Mouse (Mus musculus): ENCODE measurements around the gene Serpina3k. TPM values are rescaled to one million over a fixed set of nuclear protein-coding genes. Genes with fewer than 3 reads are reported as not detected.
"Not testable (repeated sequence)": the region's sequence is repeated elsewhere in the genome, so short reads cannot be mapped to it uniquely, and the experiment has no call there.

Serpina3k gene
- total and polyA plus RNA-seq, 2 experiments from 2014 or later = 0.05 TPM; not detected in 1

DNA sequence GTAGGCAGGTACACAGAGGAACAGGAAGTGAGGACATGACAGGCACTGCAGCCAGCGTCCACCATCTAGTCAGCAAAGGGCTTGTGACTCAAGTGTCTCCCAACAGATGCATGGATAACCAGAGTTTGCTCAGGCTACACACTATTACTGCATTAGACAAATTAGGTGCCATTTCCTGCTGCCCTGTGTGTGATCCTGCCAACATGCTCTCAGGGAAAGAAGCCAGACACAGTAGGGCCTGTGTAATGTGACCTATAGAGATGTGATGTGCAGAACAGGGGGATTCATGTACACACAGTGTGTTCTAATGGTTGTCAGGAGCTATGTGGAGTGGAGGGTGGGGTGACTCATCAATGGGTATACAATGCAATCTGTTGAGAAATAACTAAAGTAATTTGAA is 15.8 kb upstream of the Serpina3k start:
- H3K4me1 ChIP-seq (ENCODE audit: control insufficient read depth, insufficient read depth) = no peaks in the 10 kb centered on the region
- no peak overlapping the region for H3K4me2 ChIP-seq (ENCODE audit: low read depth, low read length)
- H3K9ac ChIP-seq (replicated peaks; ENCODE audit: low read depth, low read length) = no peak overlapping the region
- H3K27ac ChIP-seq (ENCODE audit: low read depth) = no peak overlapping the region
- 70% methylated on average over 1 of the region's 1 CpGs for WGBS
- no peaks in the 10 kb centered on the region for H3K9me3 ChIP-seq (replicated peaks; ENCODE audit: control insufficient read depth, low read length)
- no peaks in the 10 kb centered on the region for H3K27me3 ChIP-seq (ENCODE audit: control insufficient read depth, insufficient read depth, low read length)
- DNase-seq (ENCODE audit: low spot score) = no peak
- TF ChIP-seq EP300 (IDR thresholded peaks at IDR 0.05; ENCODE audit: low read depth) (no peak), CTCF (IDR thresholded peaks at IDR 0.05; ENCODE audit: low read depth) (no peak)
- no peak overlapping the region for H3K4me3 ChIP-seq (ENCODE audit: low read depth, low read length)
- H3K36me3 ChIP-seq (replicated peaks; ENCODE audit: control insufficient read depth, insufficient read depth, low read length) = no peaks in the 10 kb centered on the region
- ATAC-seq (ENCODE audit: insufficient read depth, low read depth) = no peak

DNA sequence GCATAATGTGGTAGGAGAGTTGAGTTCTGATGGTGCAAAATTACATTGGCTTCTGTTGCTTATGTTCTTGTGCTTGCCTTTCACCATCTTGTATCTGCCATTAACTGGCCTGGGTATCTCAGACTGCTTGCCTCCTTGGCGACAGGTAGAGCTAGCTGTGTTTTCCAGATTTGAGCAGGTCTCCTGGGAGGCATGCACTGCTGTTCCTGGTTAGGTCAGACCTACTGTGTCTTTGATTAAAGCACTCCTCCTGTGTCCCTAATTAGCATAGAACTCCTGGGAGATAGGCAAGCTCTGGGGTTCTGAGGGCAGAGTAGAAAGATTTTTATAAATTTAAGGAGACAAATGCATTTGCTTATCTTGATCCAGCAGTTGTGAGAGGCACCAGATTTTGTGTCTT is 6.6 kb upstream of the Serpina3k start:
- TF ChIP-seq EP300 (IDR thresholded peaks at IDR 0.05; ENCODE audit: low read depth) = no peak
- TF ChIP-seq CTCF (IDR thresholded peaks at IDR 0.05; ENCODE audit: low read depth) = no peak
- WGBS = 30% methylated on average over 1 of the region's 1 CpGs
- no peaks in the 10 kb centered on the region for H3K27me3 ChIP-seq (ENCODE audit: control insufficient read depth, insufficient read depth, low read length)

GRCm38 (mm10) chr12:104336873-104337272 is 1.4 kb upstream of the Serpina3k start:
- not testable (repeated sequence) for H3K9me3 ChIP-seq (replicated peaks; ENCODE audit: control insufficient read depth, low read length); H3K4me3 ChIP-seq (ENCODE audit: low read depth, low read length); ATAC-seq (ENCODE audit: insufficient read depth, low read depth); DNase-seq (ENCODE audit: low spot score); H3K4me2 ChIP-seq (ENCODE audit: low read depth, low read length); H3K27me3 ChIP-seq (ENCODE audit: control insufficient read depth, insufficient read depth, low read length); H3K9ac ChIP-seq (replicated peaks; ENCODE audit: low read depth, low read length); H3K4me1 ChIP-seq (ENCODE audit: control insufficient read depth, insufficient read depth); H3K36me3 ChIP-seq (replicated peaks; ENCODE audit: control insufficient read depth, insufficient read depth, low read length); H3K27ac ChIP-seq (ENCODE audit: low read depth)

More for the DNA sequence above, 6.6 kb upstream of the Serpina3k start:
- Histone ChIP-seq H3K9me3 (replicated peaks; ENCODE audit: control insufficient read depth, low read length) (no peaks in the 10 kb centered on the region; the same call in 1 of the 2 replicates), H3K4me2 (ENCODE audit: low read depth, low read length) (no peak overlapping the region), H3K4me1 (ENCODE audit: control insufficient read depth, insufficient read depth) (no peaks in the 10 kb centered on the region), H3K9ac (replicated peaks; ENCODE audit: low read depth, low read length) (no peak overlapping the region), H3K36me3 (replicated peaks; ENCODE audit: control insufficient read depth, insufficient read depth, low read length) (no peaks in the 10 kb centered on the region), H3K4me3 (ENCODE audit: low read depth, low read length) (no peak overlapping the region), H3K27ac (ENCODE audit: low read depth) (no peak overlapping the region)
- ATAC-seq (ENCODE audit: insufficient read depth, low read depth) (no peak), DNase-seq (ENCODE audit: low spot score) (no peak)

- TF ChIP-seq EP300 (IDR thresholded peaks at IDR 0.05; ENCODE audit: low read depth) = no peak
- no peak for TF ChIP-seq CTCF (IDR thresholded peaks at IDR 0.05; ENCODE audit: low read depth)
- Histone ChIP-seq H3K27me3 (ENCODE audit: control insufficient read depth, insufficient read depth, low read length) (no peaks in the 10 kb centered on the region), H3K4me2 (ENCODE audit: low read depth, low read length) (no peak overlapping the region), H3K9ac (replicated peaks; ENCODE audit: low read depth, low read length) (no peak overlapping the region), H3K4me3 (ENCODE audit: low read depth, low read length) (no peak overlapping the region), H3K9me3 (replicated peaks; ENCODE audit: control insufficient read depth, low read length) (no peaks in the 10 kb centered on the region), H3K27ac (ENCODE audit: low read depth) (no peak overlapping the region), H3K4me1 (ENCODE audit: control insufficient read depth, insufficient read depth) (no peaks in the 10 kb centered on the region), H3K36me3 (replicated peaks; ENCODE audit: control insufficient read depth, insufficient read depth, low read length) (no peaks in the 10 kb centered on the region)
- ATAC-seq (ENCODE audit: insufficient read depth, low read depth) (no peak), DNase-seq (ENCODE audit: low spot score) (no peak)
- 89% methylated on average over 3 of the region's 3 CpGs for WGBS
Measured at GRCm38 (mm10) chr12:104338705-104339104, 419 bp downstream of the Serpina3k start.

GRCm38 (mm10) chr12:104342489-104342888 is 4.2 kb downstream of the Serpina3k start:
- not testable (repeated sequence) for DNase-seq (ENCODE audit: low spot score); H3K4me3 ChIP-seq (ENCODE audit: low read depth, low read length); H3K4me1 ChIP-seq (ENCODE audit: control insufficient read depth, insufficient read depth); H3K27me3 ChIP-seq (ENCODE audit: control insufficient read depth, insufficient read depth, low read length); ATAC-seq (ENCODE audit: insufficient read depth, low read depth); H3K27ac ChIP-seq (ENCODE audit: low read depth); H3K4me2 ChIP-seq (ENCODE audit: low read depth, low read length); H3K9me3 ChIP-seq (replicated peaks; ENCODE audit: control insufficient read depth, low read length); H3K36me3 ChIP-seq (replicated peaks; ENCODE audit: control insufficient read depth, insufficient read depth, low read length); H3K9ac ChIP-seq (replicated peaks; ENCODE audit: low read depth, low read length)

DNA sequence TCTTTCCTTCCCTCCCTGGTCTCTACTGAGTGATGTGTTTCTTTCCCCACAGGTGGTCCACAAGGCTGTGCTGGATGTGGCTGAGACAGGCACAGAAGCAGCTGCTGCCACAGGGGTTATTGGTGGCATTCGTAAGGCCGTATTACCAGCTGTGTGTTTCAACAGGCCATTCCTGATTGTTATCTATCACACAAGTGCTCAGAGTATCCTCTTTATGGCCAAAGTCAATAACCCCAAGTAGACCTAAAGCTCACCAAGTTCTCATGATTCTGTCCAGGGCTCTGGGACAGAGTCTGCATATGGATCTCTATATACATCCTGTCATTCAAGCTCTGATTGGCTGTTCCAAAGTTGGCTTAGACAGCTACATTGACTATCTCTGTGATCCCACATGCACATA is 6.9 kb downstream of the Serpina3k start:
- Histone ChIP-seq H3K4me3 (ENCODE audit: low read depth, low read length) (no peak overlapping the region), H3K9ac (replicated peaks; ENCODE audit: low read depth, low read length) (no peak overlapping the region), H3K27me3 (ENCODE audit: control insufficient read depth, insufficient read depth, low read length) (no peaks in the 10 kb centered on the region), H3K4me2 (ENCODE audit: low read depth, low read length) (no peak overlapping the region), H3K9me3 (replicated peaks; ENCODE audit: control insufficient read depth, low read length) (no peaks in the 10 kb centered on the region), H3K27ac (ENCODE audit: low read depth) (no peak overlapping the region), H3K36me3 (replicated peaks; ENCODE audit: control insufficient read depth, insufficient read depth, low read length) (no peaks in the 10 kb centered on the region), H3K4me1 (ENCODE audit: control insufficient read depth, insufficient read depth) (no peaks in the 10 kb centered on the region)
- WGBS = 86% methylated on average over 2 of the region's 2 CpGs
- ATAC-seq (ENCODE audit: insufficient read depth, low read depth) (no peak), DNase-seq (ENCODE audit: low spot score) (no peak)
- TF ChIP-seq CTCF (IDR thresholded peaks at IDR 0.05; ENCODE audit: low read depth) = no peak
- no peak for TF ChIP-seq EP300 (IDR thresholded peaks at IDR 0.05; ENCODE audit: low read depth)

All from heart, postnatal 0 days (tissue).